Mouse (Mus musculus) forebrain, embryonic 10.5 days (tissue): ENCODE measurements at regions not wholly inside any gene's neighbourhood (a gene's known extent, or its start where the extent isn't known, plus 50 kb on each side); places are given as distances from the start of the nearest gene placed in this dataset.

Source experiments
- DNase-seq: peaks from one replicate; pipeline ENCODE4 v3.0.0-alpha.2; 2017; ENCODE audit warnings: low spot score; ENCODE audit errors: extremely low spot score
- H3K27ac ChIP-seq: fragments of 300-500 bp; sonication (generic); 2 replicates; pipeline ENCODE4 v1.5.1; 2016; ENCODE audit warnings: mild to moderate bottlenecking
- H3K27me3 ChIP-seq: fragments of 300-500 bp; sonication (generic); 2 replicates; pipeline ENCODE4 v1.6.1; 2016; ENCODE audit warnings: mild to moderate bottlenecking; ENCODE audit not compliant: poor library complexity, severe bottlenecking
- H3K36me3 ChIP-seq: fragments of 300-500 bp; sonication (generic); replicated peaks from 2 replicates; pipeline ENCODE4 v1.6.1; 2016; ENCODE audit warnings: mild to moderate bottlenecking, moderate library complexity
- H3K4me1 ChIP-seq: fragments of 300-500 bp; sonication (generic); 2 replicates; pipeline ENCODE4 v1.6.1; 2016
- H3K4me3 ChIP-seq: fragments of 300-500 bp; sonication (generic); 2 replicates; pipeline ENCODE4 v1.5.1; 2016; ENCODE audit warnings: mild to moderate bottlenecking, moderate library complexity
- H3K9me3 ChIP-seq: fragments of 300-500 bp; sonication (generic); 2 replicates; pipeline ENCODE4 v1.6.1; 2016; ENCODE audit warnings: mild to moderate bottlenecking, moderate library complexity
- WGBS: fragments of 180-500 bp; shearing (Covaris S2); methylation state at CpG from one replicate; pipeline ENCODE4 v1.1.7; 2016; 5-methylcytosine and 5-hydroxymethylcytosine counted together

DNA sequence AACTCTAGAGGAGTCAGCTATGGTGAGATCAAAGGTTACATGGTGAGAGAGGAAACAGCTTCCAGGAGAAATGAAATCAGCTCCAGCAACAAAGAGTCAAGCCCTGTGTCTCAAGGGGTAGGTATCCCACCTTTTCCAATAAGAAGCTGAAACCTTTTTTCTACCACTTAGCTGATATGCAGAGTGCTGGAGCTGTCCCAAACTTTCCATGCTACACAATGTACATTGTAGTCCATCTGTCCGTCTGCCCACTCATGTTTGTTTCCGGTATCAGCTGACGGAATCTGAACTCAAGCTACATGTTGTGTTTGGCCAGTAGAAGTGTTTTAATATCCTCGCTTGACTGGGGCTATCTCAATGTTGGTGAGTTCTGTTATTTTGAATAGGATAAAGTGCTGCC is 83.6 kb upstream of the Ngf start:
- WGBS = 96% methylated on average over 4 of the region's 4 CpGs
- Histone ChIP-seq H3K27me3 (no peaks in the 10 kb centered on the region), H3K27ac (no peak overlapping the region), H3K4me3 (no peak overlapping the region), H3K4me1 (no peaks in the 10 kb centered on the region), H3K9me3 (no peaks in the 10 kb centered on the region), H3K36me3 (no peaks in the 10 kb centered on the region)
- no peak for DNase-seq

DNA sequence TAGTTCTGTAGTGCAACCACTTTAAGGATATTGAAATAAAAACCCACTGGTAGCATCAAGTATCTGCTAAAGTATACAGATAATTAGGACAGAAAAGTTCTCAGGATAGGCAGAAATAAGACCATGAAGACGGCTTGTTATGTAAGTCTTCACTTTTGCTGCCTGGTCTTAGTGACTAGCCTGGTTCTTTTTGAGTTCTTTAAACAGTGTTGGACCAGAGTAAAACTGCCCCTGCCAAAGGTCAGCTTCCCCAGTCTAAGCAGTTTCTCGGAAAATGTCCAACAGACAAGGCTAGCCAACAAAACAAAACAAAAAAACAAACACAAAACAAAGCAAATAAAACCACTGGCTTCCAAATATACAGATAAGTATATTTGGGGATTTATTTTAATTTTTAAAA is 85.1 kb upstream of the Ngf start:
- no peak overlapping the region for H3K4me3 ChIP-seq
- no peaks in the 10 kb centered on the region for H3K27me3 ChIP-seq
- H3K9me3 ChIP-seq = no peaks in the 10 kb centered on the region
- H3K4me1 ChIP-seq = no peaks in the 10 kb centered on the region
- no peak overlapping the region for H3K27ac ChIP-seq
- DNase-seq = no peak
- no peaks in the 10 kb centered on the region for H3K36me3 ChIP-seq
- WGBS = 87% methylated on average over 2 of the region's 2 CpGs

DNA sequence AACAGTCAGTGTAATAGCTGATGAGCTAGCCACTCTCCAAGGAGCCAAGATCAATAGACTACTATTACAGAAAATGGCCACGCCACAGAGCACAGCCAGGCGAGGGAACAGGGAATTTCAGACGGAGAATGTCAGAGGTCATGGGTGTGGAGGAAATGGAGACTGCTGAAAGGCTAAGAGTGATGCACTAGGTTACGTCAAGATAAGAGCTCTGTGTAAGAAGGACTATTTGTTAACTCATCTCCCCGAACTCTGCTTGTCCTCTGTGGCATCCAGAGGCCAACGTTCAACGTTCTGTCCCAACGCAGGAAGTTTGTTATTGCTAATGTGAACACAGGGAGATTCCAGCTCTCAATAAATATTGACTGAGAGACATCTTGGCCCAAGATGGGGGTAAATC is 86.0 kb upstream of the Ngf start:
- Histone ChIP-seq H3K27me3 (no peaks in the 10 kb centered on the region), H3K36me3 (no peaks in the 10 kb centered on the region), H3K4me1 (no peaks in the 10 kb centered on the region), H3K9me3 (no peaks in the 10 kb centered on the region), H3K27ac (no peak overlapping the region), H3K4me3 (no peak overlapping the region)
- no peak for DNase-seq
- 84% methylated on average over 8 of the region's 8 CpGs for WGBS

DNA sequence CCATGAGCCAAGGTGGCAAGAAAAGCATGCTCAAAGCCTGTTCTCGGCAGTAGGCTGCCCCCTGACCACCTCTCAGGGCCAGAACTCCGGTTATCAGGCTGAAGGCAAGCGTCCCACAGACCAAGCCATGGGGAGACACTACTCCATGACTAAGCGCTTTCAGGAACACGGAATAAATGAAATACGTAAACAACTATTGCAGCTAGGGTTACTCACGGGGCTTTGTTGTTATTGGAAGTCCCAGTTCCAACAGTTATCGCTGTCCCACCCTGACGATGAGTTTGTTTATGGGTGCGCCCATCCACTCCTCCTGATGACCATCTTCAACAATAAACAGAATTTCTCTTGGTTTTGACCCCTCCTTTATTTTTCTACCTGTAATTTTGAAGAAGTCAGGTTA is 88.0 kb upstream of the Ngf start:
- no peak for DNase-seq
- 92% methylated on average over 10 of the region's 10 CpGs for WGBS
- H3K4me1 ChIP-seq = no peaks in the 10 kb centered on the region

DNA sequence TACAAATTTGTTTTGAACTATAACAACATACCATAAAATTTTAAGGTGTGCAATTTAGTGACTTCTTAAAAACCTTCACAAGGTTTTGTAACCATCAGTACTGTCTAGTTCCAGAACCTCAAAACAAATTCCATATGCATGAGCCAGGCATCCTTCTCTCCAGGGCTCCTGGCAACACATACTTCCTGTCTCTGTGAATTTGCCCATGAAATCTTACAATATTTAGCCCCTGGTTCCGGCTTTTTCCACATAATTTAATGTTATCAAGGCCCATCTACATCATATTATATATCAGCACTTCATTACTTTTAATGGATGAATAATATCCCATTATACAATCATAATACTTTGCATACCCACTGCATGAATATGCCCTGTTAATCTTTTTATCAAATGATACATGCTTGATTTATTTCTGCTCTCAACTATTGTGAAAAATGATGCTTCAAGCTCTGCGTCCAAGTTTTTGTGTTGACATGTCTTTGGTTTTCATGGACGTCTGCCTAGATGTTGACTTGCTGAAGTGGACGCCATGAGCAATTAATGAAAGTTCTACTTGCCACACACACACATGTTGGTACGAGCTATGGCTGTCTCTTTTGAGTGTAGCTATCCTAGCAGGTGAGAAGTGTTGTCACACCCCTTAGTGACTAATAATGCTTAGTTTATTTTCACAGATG is 95.2 kb upstream of the Ngf start:
- H3K27me3 ChIP-seq = no peaks in the 10 kb centered on the region
- H3K9me3 ChIP-seq = no peaks in the 10 kb centered on the region
- no peak overlapping the region for H3K4me3 ChIP-seq
- 91% methylated on average over 5 of the region's 5 CpGs for WGBS
- H3K27ac ChIP-seq = no peak overlapping the region
- no peaks in the 10 kb centered on the region for H3K36me3 ChIP-seq
- no peak for DNase-seq
- no peaks in the 10 kb centered on the region for H3K4me1 ChIP-seq

More for the DNA sequence above, 88.0 kb upstream of the Ngf start:
- no peaks in the 10 kb centered on the region for H3K36me3 ChIP-seq
- no peaks in the 10 kb centered on the region for H3K27me3 ChIP-seq
- H3K9me3 ChIP-seq = no peaks in the 10 kb centered on the region
- no peak overlapping the region for H3K4me3 ChIP-seq
- H3K27ac ChIP-seq = no peak overlapping the region

DNA sequence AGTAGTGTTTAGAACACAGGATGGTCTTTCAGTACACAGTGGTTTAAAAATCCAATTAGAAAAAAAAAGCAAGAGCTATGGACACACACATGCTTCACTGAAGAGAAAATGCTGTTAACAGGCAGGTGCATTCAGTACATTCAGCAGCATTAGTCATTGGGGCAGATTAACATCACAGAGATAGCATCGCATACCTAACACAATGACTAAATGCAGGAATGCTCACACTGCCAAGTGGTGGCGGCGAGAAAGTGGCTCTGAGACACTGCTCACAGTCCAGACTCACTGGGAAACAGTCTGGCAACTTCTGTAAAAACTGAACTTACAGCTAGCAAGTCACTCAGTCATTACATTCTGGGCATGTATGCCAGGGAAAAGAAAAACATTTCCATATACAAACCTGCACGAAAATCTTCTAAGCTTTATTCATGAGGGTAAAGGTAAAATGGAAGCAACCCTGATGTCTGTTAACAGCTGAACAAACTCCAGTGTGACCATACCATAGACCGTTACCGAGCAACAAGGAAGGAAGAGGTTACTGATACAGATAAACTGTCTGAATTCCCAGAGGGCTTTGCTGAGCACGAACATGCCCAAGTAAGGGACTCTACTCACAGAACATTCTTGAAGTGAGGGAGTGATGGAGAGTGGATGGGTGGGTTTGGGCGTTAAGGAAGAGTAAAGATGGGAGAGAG is 97.4 kb upstream of the Ngf start:
- 83% methylated on average over 8 of the region's 8 CpGs for WGBS
- no peak overlapping the region for H3K27ac ChIP-seq
- no peaks in the 10 kb centered on the region for H3K27me3 ChIP-seq
- no peak overlapping the region for H3K4me3 ChIP-seq
- H3K9me3 ChIP-seq = no peaks in the 10 kb centered on the region
- H3K4me1 ChIP-seq = no peaks in the 10 kb centered on the region
- no peak for DNase-seq
- H3K36me3 ChIP-seq = no peaks in the 10 kb centered on the region

DNA sequence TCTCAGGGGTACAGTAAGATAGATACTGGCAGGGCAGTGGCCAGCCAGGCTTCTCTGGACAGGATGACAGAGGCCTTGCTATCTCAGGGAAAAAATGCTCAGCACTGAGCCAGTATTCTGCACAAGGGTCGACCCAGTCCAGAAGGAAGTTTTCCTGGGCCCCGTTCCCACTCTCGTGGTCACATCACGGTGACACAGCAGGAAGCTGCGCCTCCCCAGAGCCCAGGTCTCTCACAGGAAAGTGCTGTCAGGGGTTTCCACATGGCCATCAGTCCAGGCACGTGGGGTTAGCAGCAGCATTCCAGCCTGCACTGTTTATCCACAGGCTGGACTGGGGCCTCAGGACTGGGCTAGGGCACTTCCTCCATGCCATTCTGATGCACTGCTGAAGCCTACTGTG is 103.5 kb upstream of the Ngf start:
- Histone ChIP-seq H3K27me3 (peaks cover 24% of the 10 kb centered on the region), H3K4me1 (no peaks in the 10 kb centered on the region), H3K4me3 (no peak overlapping the region), H3K36me3 (no peaks in the 10 kb centered on the region), H3K9me3 (no peaks in the 10 kb centered on the region), H3K27ac (no peak overlapping the region)
- DNase-seq = no peak
- 71% methylated on average over 6 of the region's 6 CpGs for WGBS

DNA sequence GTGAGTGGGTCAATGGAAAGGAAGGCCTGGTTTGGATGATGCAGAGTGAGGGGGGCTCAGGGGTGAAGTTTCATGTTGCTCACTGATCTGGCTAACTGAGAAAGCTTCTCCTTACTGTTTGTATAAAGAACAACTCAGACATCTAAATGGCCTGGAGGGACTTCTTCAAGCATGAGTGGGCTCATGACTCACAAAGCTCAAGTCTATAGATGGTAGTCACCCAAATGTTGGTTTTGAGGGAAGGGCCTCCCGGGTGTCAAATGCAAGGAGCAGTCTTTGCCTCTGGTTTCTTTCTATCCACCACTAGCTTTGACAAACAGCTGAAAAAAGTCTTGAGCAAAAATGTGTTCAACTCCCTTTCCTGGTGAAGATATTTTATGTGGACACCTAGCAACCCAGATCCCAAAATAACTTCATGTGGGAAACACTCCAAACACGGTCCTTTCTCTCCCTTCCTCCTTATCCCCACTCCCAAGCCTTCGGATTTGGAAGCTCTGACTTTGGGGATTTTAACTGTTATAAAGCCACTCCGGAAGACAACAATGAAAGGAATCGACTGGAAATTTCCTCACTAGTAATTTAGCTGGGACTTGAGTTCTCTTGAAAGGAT is 105.3 kb upstream of the Ngf start:
- no peak for DNase-seq
- Histone ChIP-seq H3K9me3 (no peaks in the 10 kb centered on the region), H3K27me3 (peaks cover 42% of the 10 kb centered on the region), H3K36me3 (no peaks in the 10 kb centered on the region), H3K27ac (no peak overlapping the region), H3K4me3 (no peak overlapping the region), H3K4me1 (no peaks in the 10 kb centered on the region)
- WGBS = 86% methylated on average over 5 of the region's 5 CpGs

DNA sequence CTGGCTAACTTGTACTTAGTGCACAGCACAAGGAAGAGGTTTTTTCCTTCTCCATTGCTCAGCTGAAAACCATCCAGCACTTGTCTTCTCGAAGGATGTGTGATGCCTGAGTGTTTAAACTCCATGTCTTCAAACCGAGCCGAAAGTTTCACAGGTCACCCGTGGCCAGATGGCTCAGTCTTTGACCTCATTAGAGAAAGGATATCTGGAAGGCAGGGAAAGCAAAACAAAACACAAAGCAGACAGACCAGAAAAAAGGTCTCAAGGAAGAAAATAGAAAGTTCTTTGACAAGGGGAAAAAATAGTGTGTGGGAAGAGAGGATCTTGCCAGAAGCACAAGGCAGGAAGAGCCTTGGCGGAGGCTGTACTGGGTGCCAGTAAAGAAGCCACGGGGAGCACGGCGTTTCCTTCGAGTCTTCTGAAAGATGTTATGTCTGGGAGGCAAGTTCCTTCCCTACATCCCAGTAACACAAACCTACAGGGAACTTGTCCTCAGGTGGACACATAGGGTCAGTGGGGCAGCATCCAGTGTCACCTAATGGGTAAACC is 108.9 kb upstream of the Ngf start:
- WGBS = 86% methylated on average over 9 of the region's 9 CpGs
- H3K27me3 ChIP-seq = peaks cover 78% of the 10 kb centered on the region
- no peaks in the 10 kb centered on the region for H3K9me3 ChIP-seq
- no peak overlapping the region for H3K27ac ChIP-seq
- no peak for DNase-seq
- no peaks in the 10 kb centered on the region for H3K36me3 ChIP-seq
- H3K4me1 ChIP-seq = peaks cover 2% of the 10 kb centered on the region; the same call in 1 of the 2 replicates
- no peak overlapping the region for H3K4me3 ChIP-seq

DNA sequence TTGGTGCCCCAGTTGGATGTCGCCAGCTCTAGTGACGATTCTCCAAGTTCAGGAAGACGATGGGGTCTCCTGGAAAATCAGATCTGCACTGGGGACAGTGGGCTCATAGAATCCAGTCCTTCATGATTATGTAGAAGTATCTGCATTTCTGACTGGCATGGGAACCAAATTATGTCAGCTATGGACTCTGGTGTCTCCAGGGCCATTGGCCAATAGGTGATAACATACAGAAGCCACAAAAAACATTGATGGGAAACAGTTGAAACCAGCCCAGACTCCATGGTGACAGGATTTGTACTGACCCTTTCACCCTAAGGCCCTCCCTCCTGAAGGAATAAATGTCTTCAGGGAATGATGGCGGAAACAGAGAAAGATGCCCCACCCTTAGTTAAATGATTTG is 110.9 kb upstream of the Ngf start:
- DNase-seq = no peak
- H3K4me3 ChIP-seq = no peak overlapping the region
- 89% methylated on average over 4 of the region's 4 CpGs for WGBS
- no peaks in the 10 kb centered on the region for H3K36me3 ChIP-seq
- H3K27me3 ChIP-seq = peaks cover 88% of the 10 kb centered on the region
- H3K9me3 ChIP-seq = no peaks in the 10 kb centered on the region
- H3K27ac ChIP-seq = no peak overlapping the region
- peaks cover 6% of the 10 kb centered on the region for H3K4me1 ChIP-seq

DNA sequence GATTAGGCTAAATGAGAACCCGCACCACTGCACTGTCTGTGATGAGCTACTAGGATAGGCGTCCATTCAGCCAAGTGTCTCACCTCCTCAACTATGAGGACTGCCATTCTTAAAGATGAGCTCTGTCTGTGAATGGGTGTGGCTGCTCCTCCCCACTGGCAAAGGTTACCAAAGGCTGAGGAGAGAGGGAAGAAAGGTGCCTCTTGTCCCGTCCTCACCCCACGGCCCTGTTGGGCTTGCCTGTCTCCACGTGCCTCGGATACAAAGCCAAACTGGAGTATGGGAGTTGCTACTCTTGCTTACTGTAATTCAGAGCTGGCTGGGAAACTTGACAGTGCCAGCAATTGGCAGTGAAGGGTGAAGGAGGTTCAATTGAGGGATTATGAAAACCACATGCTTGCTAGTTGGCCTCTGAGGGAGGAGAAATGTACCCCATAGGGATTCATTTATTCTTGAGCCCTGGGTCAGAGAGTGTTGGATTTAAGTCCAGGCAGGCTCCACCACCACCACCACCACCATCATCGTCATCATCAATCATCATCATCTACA is 112.6 kb upstream of the Ngf start:
- 84% methylated on average over 7 of the region's 7 CpGs for WGBS
- no peak overlapping the region for H3K4me3 ChIP-seq
- no peaks in the 10 kb centered on the region for H3K9me3 ChIP-seq
- peaks cover 12% of the 10 kb centered on the region for H3K4me1 ChIP-seq
- peaks cover 82% of the 10 kb centered on the region for H3K27me3 ChIP-seq
- DNase-seq = no peak
- no peaks in the 10 kb centered on the region for H3K36me3 ChIP-seq
- no peak overlapping the region for H3K27ac ChIP-seq

DNA sequence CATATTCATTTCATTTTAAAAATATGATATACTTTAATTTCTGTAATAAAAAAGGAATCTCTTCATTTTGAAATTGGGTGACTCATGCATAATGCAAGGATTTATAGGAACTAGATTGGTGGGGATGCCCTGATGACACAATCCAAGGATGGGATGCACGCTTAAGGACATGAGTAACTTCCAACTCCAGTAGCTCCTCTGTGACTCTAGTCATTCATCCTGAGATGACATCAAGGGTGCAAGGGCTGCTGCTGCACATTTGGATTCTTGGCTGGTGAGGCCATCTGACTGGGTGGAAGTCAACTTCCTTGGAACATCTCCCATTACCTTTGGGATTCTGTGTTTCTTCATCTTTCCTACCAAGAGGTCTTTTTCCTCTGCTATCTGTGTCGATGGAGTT is 114.4 kb upstream of the Ngf start:
- H3K4me3 ChIP-seq = no peak overlapping the region
- no peaks in the 10 kb centered on the region for H3K36me3 ChIP-seq
- peaks cover 12% of the 10 kb centered on the region for H3K4me1 ChIP-seq
- H3K27ac ChIP-seq = no peak overlapping the region
- no peaks in the 10 kb centered on the region for H3K9me3 ChIP-seq
- DNase-seq = no peak
- 92% methylated on average over 2 of the region's 2 CpGs for WGBS
- peaks cover 82% of the 10 kb centered on the region for H3K27me3 ChIP-seq

DNA sequence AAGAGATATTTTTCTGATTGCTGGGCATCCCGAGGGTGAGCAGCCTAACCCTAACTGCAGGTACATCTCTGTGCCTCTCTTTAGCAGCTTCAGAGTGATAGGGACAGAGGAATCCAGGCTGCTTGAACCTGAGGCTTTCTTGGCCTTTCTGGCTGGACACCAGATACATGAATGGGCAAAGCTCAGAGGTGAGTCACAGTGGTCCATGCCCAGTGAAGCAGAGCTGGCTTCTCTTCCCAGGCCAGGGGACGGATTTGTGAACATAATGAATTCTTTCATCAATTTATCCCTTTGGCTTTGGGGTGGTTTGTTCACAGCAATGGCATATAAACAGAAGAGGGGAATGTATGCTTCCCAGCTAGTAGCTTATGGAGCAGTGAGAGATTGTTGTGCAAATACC is 114.9 kb upstream of the Ngf start:
- peaks cover 12% of the 10 kb centered on the region for H3K4me1 ChIP-seq
- no peak for DNase-seq
- 82% methylated on average over 2 of the region's 2 CpGs for WGBS
- H3K4me3 ChIP-seq = no peak overlapping the region
- no peaks in the 10 kb centered on the region for H3K36me3 ChIP-seq
- H3K27me3 ChIP-seq = peaks cover 82% of the 10 kb centered on the region
- no peak overlapping the region for H3K27ac ChIP-seq
- no peaks in the 10 kb centered on the region for H3K9me3 ChIP-seq
